Mouse (Mus musculus): ENCODE measurements around the gene Cpxm1. TPM values are rescaled to one million over a fixed set of nuclear protein-coding genes. Genes with fewer than 3 reads are reported as not detected.

Gene Cpxm1
- polyA plus RNA-seq, 1 experiment from 2014 or later, result 32.1 TPM

- no peaks in the 10 kb centered on the region for H3K4me1 ChIP-seq (replicated peaks; ENCODE audit: control insufficient read depth, insufficient read depth, low read length)
- H3K27me3 ChIP-seq (ENCODE audit: control insufficient read depth, insufficient read depth, low read length), result no peaks in the 10 kb centered on the region
- no peak overlapping the region for H3K9ac ChIP-seq (ENCODE audit: low read depth, low read length)
- H3K27ac ChIP-seq (ENCODE audit: low read depth, low read length), result no peak overlapping the region
- ATAC-seq (ENCODE audit: low FRiP score) (no peak), DNase-seq (ENCODE audit: low spot score) (no peak)
- no peaks in the 10 kb centered on the region for H3K9me3 ChIP-seq (ENCODE audit: control insufficient read depth, low read length)
- no peak overlapping the region for H3K4me2 ChIP-seq (replicated peaks; ENCODE audit: low read depth, low read length)
- H3K4me3 ChIP-seq (ENCODE audit: low read depth, low read length), result no peak overlapping the region
- 91% methylated on average over 7 of the region's 7 CpGs for WGBS
- H3K36me3 ChIP-seq (ENCODE audit: control insufficient read depth, insufficient read depth, low read length), result no peaks in the 10 kb centered on the region
Measured at GRCm38 (mm10) chr2:130341220-130341580, 56.2 kb downstream of the Cpxm1 start.

Other genes with a start within 250 kb of the Cpxm1 start
- gene Snrpb, start 218.2 kb downstream of the Cpxm1 start, polyA plus RNA-seq (2014; fragmentation: Nextera tagmentation; extraction: Ambion mirVana), result 698 and 723 TPM in 2 replicates
- gene Tmc2, start 202.4 kb downstream of the Cpxm1 start, polyA plus RNA-seq (2014; fragmentation: Nextera tagmentation; extraction: Ambion mirVana), result not detected in 2 replicates
- 297 and 331 TPM in 2 replicates for gene Nop56, start 123.1 kb downstream of the Cpxm1 start, polyA plus RNA-seq (2014; fragmentation: Nextera tagmentation; extraction: Ambion mirVana)
- gene Idh3b, start 113.0 kb downstream of the Cpxm1 start, polyA plus RNA-seq (2014; fragmentation: Nextera tagmentation; extraction: Ambion mirVana), result 141 and 147 TPM in 2 replicates
- 1.1 and 1.2 TPM in 2 replicates for gene Ebf4, start 102.4 kb downstream of the Cpxm1 start, polyA plus RNA-seq (2014; fragmentation: Nextera tagmentation; extraction: Ambion mirVana)
- not detected in 2 replicates for gene Gm28372, start 7.7 kb upstream of the Cpxm1 start, polyA plus RNA-seq (2014; fragmentation: Nextera tagmentation; extraction: Ambion mirVana)
- not detected in 2 replicates for gene 1700020A23Rik, start 7.7 kb upstream of the Cpxm1 start, polyA plus RNA-seq (2014; fragmentation: Nextera tagmentation; extraction: Ambion mirVana)
- not detected in 2 replicates for gene Tmem239, start 8.9 kb upstream of the Cpxm1 start, polyA plus RNA-seq (2014; fragmentation: Nextera tagmentation; extraction: Ambion mirVana)
- gene Vps16, start 26.8 kb upstream of the Cpxm1 start, polyA plus RNA-seq (2014; fragmentation: Nextera tagmentation; extraction: Ambion mirVana), result 70.2 and 78.5 TPM in 2 replicates
- gene Pced1a, start 27.1 kb upstream of the Cpxm1 start, polyA plus RNA-seq (2014; fragmentation: Nextera tagmentation; extraction: Ambion mirVana), result 8.1 and 10.3 TPM in 2 replicates
- 102 TPM in 2 replicates for gene Ptpra, start 52.7 kb upstream of the Cpxm1 start, polyA plus RNA-seq (2014; fragmentation: Nextera tagmentation; extraction: Ambion mirVana)
- gene Mrps26, start 166.2 kb upstream of the Cpxm1 start, polyA plus RNA-seq (2014; fragmentation: Nextera tagmentation; extraction: Ambion mirVana), result 77.4 and 86.5 TPM in 2 replicates
- gene Oxt, start 178.6 kb upstream of the Cpxm1 start, polyA plus RNA-seq (2014; fragmentation: Nextera tagmentation; extraction: Ambion mirVana), result not detected in 2 replicates
- not detected in 2 replicates for gene Avp, start 185.0 kb upstream of the Cpxm1 start, polyA plus RNA-seq (2014; fragmentation: Nextera tagmentation; extraction: Ambion mirVana)
- 20.2 and 22.0 TPM in 2 replicates for gene Fastkd5, start 232.5 kb upstream of the Cpxm1 start, polyA plus RNA-seq (2014; fragmentation: Nextera tagmentation; extraction: Ambion mirVana)
- gene Ubox5, start 232.5 kb upstream of the Cpxm1 start, polyA plus RNA-seq (2014; fragmentation: Nextera tagmentation; extraction: Ambion mirVana), result 16.3 and 17.3 TPM in 2 replicates
- gene Lzts3, start 245.2 kb upstream of the Cpxm1 start, polyA plus RNA-seq (2014; fragmentation: Nextera tagmentation; extraction: Ambion mirVana), result 0.98 and 1.6 TPM in 2 replicates